Mouse (Mus musculus) kidney, adult 2 months (tissue): ENCODE data around the gene Mmaa.

Experiments
- CTCF ChIP-seq: fragments of 200-500 bp; conservative IDR thresholded peaks from 2 replicates; pipeline ENCODE4 v1.5.1; 2011; ENCODE audit warnings: low read depth, mild to moderate bottlenecking, control low read depth, low read length, moderate library complexity, mixed read lengths; ENCODE audit not compliant: insufficient read depth, insufficient read length
- POLR2A ChIP-seq: fragments of 200-500 bp; IDR thresholded peaks from one replicate; pipeline ENCODE4 v1.6.1; 2011; ENCODE audit warnings: low read depth, low read length, control low read depth

DNA sequence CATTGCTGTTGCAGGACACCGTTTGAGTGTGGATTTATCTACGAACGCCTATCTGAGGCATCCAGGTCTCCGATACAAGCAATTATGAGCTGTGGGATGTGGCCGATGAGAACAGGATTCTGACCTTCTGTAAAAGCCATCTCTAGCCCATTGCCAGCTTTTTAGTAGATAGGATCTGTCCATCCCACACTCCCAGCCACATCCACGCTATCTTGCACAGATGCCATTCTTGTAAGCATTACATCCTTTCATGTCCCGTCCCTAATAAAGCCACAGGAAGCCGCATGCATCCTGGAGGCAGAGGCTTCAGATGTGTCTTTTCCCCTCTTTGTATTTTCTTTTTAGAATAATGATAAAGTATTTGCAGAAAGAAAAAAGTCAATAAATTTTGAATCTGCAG lies 46.5 kb upstream of the Mmaa start:
- TF ChIP-seq POLR2A: no peak
- no peak for TF ChIP-seq CTCF
